Mouse (Mus musculus) liver, adult (tissue): ENCODE results near the gene Rsu1.

Experiments
- GATA4 ChIP-seq: IDR thresholded peaks from 2 replicates; pipeline ENCODE4 v1.6.1; 2014; ENCODE audit warnings: mild to moderate bottlenecking, low read length; ENCODE audit not compliant: insufficient replicate concordance

Gene Rsu1

DNA sequence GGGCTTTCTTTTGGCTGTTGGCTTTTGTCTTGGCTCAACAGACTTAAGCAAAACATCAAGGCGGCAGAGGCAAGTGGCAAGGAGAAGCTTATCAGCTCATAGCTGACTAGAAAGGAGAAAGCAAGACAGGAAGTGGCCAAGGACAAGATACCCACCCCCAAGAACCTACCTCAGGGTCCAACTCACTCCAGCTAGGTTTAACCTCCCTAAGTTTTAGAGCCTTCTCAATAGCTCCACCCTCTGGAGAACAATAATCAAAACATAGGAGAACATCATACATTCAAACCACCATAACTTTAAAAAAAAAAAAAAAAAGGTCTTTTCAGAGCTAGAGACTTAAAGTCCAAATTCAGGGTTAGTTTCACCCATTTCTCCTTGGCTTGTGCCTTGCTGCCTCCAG is 79.1 kb downstream of the Rsu1 start:
- TF ChIP-seq GATA4, result no peak

DNA sequence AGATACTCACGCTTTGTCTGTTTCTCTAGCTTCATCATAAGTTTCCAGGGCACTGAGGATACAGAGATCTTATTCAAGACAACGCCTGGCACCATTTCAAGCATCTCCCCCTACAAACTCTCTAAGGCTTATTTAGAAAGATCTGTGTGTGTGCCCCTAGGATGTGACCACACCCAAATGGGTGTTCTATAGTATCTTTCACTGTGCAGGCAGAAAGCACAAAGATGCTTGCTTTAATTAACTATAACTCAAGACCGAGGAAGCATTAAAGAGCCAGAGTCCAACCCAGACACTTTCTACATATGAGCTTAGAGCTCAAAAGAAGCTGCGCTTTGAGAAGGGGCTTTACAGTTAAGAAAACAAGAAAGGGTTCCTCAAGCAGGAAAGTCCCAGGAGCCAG is 80.4 kb downstream of the Rsu1 start:
- TF ChIP-seq GATA4, result no peak

DNA sequence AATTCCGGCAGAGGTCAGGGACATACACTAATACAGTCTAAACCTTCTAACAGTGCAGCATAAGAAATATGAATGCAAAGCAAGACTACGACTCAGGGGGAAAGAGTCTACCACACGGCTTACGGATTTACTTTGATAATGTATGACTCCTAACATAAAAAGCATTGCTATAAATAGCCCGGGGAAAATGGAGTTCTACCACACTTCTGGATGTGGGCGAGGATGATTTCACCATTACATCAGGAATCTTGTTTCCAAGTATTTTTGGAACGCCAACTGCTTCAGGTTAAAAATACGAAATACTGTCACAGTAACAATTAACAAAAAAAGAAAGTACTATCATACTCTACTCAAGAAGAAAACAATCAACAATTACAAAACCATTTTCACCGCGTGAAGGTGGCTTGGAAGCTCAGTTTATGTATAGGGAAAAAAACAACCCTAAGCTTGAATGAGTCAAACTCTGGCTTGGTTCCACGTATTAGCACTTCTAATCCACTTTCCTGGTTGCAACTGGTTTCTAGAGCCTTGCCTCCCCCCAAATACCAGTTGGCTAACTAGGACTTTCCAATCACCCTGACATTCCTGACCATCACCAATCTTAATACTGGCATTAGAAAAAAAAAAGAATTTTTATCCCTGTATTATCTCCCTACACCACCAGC is 82.3 kb downstream of the Rsu1 start:
- no peak for TF ChIP-seq GATA4

DNA sequence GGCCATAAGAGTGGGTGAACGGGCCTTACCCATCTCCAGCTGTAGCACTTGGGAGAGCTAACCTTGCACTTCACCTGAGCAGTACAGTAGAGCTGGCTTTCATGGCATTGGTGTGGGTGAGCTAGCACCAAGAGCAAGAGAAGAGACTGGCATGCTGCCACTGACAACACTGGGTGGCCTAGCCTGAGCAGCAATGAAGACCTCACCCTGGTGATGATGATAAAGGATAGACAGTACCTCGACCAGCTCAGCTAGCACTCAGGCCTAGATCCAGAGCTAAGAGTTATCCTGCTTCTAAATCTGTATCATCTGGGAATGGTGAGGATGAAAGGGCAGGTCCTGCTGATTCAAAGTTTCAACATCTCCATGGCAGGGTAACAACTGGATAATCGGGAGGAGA is 88.1 kb downstream of the Rsu1 start:
- no peak for TF ChIP-seq GATA4

DNA sequence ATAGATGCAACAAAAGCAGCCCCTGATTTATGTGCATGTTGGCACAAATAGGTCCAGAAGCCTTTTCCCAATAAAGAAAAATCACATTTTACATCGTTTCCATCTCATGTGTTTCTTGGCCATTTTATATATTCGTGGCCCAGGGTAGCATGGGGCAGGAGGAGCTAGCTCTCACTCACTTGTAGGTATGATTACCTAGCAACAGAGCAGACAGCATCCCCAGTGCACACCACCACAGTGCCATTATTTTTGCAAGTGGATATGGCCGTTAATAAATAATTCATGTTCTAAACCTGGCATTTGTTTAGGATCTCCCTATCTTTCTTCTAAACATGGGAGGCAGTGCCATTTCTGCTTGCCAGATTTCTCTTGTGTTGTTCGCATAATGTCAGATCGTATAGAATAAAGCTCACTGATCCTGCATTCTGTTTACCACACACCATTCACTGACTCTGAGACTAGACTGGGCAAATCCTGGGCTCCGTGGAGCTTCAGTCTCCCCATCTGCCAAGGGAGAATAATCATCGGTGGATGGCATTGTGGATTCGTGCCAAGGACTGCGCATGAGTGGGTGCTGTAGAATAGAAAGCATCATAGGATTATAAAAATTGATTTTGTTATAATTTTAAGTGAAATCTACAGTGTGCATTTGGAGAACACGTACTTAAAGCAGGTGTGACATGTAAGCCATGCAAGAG is 93.4 kb downstream of the Rsu1 start:
- no peak for TF ChIP-seq GATA4

DNA sequence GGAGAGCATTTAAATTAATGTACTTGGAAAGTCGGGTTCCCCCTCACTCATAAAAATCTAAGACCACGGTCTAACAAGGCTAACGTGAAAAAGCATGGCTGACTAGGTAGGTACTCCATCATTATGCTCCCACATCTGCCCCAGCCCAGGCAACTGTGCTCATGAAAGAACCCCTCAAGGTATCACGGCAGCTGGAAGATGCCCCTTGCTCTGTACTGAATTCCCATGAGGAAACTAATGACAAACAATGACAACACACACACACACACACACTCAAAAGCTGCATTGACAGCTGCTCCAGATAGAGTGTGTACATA is 95.0 kb downstream of the Rsu1 start:
- no peak for TF ChIP-seq GATA4

DNA sequence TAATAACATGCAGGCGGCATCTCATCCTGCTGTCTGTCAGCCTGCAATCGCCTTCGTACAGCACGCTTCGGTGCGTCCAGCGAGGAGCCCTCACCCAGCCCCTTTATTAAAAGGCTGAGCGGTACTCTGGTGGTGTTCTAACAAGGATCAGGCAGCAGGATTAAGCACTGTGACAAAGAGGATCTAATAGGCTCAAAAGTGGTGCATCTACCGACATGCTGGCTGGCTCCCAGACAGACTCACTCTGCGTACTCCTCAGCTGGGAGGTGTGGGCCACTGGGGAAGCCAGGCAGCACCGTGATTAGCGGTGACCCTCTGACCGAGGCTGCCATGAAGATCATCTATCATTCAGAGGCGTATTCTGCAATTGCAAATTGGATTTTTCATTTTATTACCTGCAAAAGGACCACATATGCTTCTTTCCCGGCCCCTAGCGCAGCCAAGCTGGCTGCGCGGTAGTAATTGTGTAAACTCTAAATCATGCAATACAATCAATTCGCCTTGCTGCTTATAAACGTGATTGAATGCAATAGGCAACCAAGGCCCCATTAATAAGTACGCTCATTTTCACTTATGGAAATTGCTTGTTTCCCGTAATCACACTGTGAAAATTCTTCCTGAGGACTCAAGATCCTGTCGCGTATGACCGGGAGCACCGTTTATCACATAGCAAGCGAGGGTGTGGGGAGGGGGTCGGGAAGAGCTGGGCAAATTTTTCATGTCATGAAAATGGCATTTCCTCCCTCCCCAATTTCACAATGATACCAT is 95.5 kb downstream of the Rsu1 start:
- TF ChIP-seq GATA4, result no peak

DNA sequence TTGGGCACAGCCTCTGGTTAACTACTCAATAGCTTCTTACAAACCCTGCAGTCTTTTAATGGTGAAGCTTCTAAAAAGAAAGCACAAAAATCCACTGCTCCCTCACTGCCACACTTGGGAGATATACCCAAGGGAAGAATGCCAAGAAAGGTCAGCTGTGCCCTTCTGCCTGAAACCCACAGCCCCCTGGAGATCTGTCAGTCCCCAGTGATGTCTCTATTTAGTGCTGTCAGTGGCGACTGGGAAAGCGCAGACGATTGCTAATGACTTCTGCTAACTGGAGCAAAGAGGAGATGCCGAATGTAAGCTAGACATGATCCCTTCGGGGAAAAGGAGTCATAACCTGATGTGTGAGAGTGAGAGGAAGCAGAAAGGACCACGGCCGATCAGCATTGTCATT is 96.8 kb downstream of the Rsu1 start:
- no peak for TF ChIP-seq GATA4

DNA sequence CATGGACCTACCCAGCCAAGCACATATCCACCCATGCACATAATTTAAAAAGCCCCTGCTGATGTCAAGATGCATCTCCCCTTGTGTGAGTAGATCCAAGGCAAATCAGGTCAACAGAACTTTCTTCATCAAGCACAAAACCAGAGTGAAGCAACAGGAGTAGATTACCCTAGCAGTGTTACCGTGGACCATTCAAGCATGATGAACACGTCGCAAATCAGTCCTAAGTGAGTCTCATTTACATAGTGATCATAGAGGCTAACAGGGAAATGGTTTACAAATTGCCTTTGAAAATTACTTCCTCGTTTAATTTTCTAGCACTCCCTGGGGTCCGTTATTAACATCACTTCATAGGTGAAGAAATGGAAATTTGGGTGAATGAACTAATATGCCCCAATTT is 100.6 kb downstream of the Rsu1 start:
- no peak for TF ChIP-seq GATA4

DNA sequence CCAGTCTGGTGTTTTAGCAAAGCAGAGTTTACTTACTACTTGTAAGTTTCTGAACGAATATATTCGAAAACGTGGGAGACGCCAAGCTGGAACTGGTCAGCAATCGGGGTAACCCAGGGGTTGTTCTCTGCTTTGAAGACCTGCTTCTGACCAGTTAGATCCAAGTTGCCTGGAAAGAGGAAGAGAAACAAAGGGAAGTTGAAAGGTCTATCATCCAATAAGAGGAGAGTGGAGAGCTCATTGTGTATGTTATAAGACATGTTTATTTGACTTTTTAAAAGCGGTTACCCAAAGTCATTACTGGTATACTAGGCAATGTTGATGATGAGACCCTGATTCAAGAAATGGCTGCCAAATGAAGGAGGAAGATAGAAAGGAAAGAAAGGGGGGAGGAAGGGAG is 101.3 kb downstream of the Rsu1 start:
- no peak for TF ChIP-seq GATA4

DNA sequence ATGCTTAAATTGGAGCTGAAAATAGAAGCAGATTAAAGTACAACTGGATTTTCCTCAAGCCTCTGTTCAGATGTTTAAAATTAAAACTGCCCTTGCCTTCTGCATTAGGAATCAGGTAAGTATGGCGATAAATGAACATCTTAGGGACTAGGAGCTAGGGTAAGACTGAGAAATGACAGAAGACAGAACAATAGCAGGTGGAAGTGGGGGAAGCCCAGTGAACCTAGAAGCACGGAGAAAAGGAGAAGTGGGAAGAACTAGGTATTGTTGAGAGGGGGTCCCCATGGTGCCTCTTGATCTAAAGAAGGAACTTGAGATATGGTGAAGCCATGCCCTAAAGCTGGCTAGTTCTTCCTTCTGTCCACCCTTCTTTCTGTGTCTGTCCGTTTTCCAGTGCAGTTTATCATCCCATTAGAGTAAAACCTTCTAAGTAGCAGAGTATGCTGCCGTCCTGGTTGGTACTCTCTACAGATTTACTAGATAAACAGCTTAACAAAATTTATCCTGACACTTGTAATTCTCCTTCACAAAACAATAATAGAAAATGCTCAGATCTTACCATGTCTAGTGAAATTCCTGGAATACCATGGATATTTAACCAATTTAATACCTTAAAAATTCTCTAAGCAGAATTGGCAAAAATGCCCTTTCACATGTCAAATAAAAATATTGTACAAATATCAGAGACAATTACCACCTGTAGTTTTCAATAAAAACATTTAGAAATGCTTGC is 101.9 kb downstream of the Rsu1 start:
- TF ChIP-seq GATA4, result no peak

DNA sequence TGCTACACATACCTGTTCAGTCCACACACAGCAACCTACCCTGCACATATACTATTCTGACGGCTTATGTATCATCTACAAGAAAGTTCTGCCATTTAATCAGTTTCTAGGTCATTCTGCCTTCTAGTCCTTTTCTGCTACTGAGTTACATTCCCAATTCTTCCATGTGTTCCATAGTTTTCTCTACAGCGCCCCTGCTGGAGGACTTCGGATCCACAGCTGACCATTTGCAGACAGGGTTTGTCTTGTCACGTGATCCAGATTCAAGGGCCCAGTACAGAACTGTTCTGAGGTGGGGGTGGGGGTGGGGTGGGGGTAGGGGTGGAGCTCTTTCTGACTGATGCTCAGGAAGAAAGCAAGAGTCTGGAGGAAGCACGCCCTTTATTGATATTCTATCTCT is 102.5 kb downstream of the Rsu1 start:
- no peak for TF ChIP-seq GATA4

DNA sequence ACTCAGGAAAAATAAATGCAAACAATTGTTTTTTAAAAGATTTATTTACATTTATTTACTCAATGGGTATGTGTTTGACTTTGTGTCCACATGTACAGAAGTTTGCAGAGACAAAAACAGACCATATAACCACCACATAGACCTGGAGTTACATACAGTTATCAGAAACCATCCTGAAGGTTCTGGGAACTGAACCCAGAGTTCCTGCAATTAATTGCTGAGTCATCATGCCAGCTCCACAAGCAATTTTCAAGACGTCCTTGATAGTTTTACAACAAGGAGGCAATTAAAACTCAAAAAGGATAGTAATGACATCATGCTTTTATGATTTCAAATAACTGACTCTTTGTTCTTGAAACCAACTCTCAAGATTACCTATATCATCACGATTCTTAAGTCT is 109.5 kb downstream of the Rsu1 start:
- no peak for TF ChIP-seq GATA4

DNA sequence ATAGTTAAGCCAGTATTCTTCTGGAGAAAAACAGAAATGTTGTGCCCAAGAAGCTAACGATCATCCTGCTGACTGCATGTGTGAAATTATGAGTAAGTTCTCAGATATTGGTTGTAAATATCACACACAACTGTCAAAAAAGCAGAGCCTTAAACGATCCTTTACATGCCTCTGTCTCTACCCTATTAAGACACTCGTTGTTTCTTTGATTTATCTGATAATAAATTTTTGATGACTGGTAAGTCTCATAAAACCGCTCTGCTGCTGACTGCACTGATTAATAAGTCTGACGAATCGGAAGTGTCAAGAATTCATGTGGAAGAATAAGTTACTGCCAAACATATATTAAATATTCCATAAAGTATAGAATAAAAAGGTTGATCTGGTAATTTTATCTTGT is 126.0 kb downstream of the Rsu1 start:
- TF ChIP-seq GATA4, result no peak

DNA sequence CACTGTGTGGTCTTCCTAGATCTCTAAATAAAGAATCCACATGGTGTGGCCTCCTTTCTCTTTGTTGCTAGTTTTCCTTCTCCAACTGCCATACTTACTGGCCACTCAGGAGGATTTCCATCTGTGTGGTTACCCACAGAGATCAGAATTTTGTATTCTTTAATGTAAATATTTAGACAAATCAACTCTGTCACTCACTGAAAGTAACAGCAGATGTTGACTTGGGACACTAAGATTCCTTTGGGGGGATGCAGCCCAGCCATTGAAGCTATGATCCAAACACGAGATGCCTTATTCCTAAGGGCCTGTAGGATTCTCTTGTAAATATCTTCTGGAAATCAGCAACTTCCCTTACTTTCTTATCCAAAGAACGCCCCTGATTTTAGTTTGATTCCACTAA is 136.3 kb downstream of the Rsu1 start:
- no peak for TF ChIP-seq GATA4

DNA sequence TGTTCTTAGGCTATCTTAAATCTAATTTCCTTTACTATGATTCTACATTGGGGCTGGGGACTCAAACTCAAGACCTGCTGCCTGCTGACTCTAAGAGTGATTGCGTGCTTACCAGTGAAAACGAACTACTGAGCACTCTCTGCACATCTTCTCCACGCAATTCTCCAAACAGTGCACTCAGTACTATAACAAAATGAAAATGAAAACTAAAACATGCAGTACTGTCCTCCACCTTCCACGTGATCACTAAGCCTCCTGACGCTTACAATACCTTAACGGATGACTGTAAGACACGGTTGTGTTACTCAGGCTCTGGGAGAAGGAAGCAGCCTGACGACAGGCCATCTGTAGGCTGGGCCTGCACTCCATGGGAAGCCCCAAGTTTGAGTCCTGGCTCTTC is 138.4 kb downstream of the Rsu1 start:
- no peak for TF ChIP-seq GATA4
